Mouse (Mus musculus): ENCODE data around the gene Tmtc3. TPM values are rescaled to one million over a fixed set of nuclear protein-coding genes. Genes with fewer than 3 reads are reported as not detected.
"Not testable (repeated sequence)": the region's sequence is repeated elsewhere in the genome, so short reads cannot be mapped to it uniquely, and the experiment has no call there.

The Tmtc3 gene
- polyA plus RNA-seq, 1 experiment from 2014 or later, result 21.7 TPM

DNA sequence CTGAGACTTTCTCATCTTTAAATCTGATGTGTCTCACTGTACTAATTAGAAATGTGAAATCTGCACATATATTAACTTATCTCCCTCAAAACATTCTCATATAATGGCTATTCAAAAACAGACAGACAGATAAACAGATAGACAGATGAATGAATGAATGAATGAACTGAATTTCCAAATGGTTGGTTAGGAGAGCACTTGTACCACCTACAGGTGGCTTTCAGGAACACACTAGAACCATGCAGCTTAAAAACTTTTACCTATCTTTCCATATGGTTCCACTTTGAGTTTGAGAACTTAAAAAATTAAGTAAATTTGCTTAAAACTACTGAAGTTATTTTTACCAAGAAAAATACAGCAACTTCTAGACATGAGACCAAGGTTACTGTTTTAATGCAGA, 37.8 kb downstream of the Tmtc3 start:
- H3K9me3 ChIP-seq, result no peaks in the 10 kb centered on the region
- no peaks in the 10 kb centered on the region for H3K27me3 ChIP-seq
- no peak overlapping the region for H3K4me2 ChIP-seq
- peaks cover 27% of the 10 kb centered on the region; the same call in 1 of the 2 replicates for H3K36me3 ChIP-seq
- no peak overlapping the region for H3K4me3 ChIP-seq (replicated peaks)
- no peak overlapping the region for H3K9ac ChIP-seq (replicated peaks)
- ATAC-seq (ENCODE audit: insufficient number of reproducible peaks, insufficient read depth, low FRiP score, low TSS enrichment, low read depth), result no peak
- no peaks in the 10 kb centered on the region for H3K4me1 ChIP-seq (replicated peaks)
- H3K27ac ChIP-seq, result no peak overlapping the region

DNA sequence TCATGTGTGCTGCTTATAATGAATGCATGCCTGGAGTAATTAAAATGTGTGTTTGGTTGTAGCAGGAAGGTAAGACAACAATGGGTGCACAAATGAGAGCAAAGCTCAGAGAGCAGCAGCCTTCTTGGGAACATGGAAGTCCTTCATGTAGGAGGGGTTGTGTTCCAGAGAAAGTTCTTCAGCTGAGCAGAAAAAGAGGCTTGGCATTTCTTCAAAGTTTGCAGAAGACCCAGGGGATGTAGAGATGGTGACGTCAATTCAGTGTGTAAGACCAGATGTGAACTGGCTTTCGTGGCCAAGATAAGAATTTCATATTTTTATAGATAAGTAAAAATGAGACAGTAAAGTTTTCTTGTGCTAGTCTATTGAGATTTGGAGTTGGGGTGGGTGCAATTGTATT, 59.6 kb downstream of the Tmtc3 start:
- H3K4me3 ChIP-seq (replicated peaks), result no peak overlapping the region
- H3K4me2 ChIP-seq, result no peak overlapping the region
- H3K9ac ChIP-seq (replicated peaks), result no peak overlapping the region
- H3K9me3 ChIP-seq, result no peaks in the 10 kb centered on the region
- no peak overlapping the region for H3K27ac ChIP-seq
- no peaks in the 10 kb centered on the region for H3K4me1 ChIP-seq (replicated peaks)
- H3K27me3 ChIP-seq, result no peaks in the 10 kb centered on the region
- 84% methylated on average over 2 of the region's 2 CpGs for WGBS
- H3K36me3 ChIP-seq, result no peaks in the 10 kb centered on the region
- no peak for ATAC-seq (ENCODE audit: insufficient number of reproducible peaks, insufficient read depth, low FRiP score, low TSS enrichment, low read depth)

DNA sequence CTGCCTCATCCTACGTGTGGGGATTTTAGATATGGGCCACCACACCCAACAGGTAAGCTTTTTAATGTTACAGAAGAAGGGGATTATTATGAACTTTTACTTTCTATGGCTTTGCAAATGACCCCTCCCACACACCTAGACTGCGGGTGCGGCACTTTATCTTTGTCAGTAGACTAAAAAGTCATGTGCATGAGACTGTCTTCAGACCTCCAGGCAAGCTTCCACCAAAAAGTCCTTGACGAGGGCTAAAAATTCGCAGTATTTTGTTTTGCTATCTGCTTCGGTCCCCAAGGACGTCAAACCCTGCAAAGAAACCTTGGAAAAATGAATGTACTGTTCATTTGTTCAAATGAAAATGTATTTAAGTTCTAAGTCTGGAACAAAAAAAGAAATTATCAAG, 71.6 kb downstream of the Tmtc3 start:
- no peak overlapping the region for H3K4me2 ChIP-seq
- WGBS, result 89% methylated on average over 7 of the region's 7 CpGs
- no peaks in the 10 kb centered on the region for H3K36me3 ChIP-seq
- no peaks in the 10 kb centered on the region for H3K9me3 ChIP-seq
- no peak overlapping the region for H3K4me3 ChIP-seq (replicated peaks)
- no peaks in the 10 kb centered on the region for H3K27me3 ChIP-seq
- no peak overlapping the region for H3K9ac ChIP-seq (replicated peaks)
- H3K4me1 ChIP-seq (replicated peaks), result no peaks in the 10 kb centered on the region
- ATAC-seq (ENCODE audit: insufficient number of reproducible peaks, insufficient read depth, low FRiP score, low TSS enrichment, low read depth), result no peak
- no peak overlapping the region for H3K27ac ChIP-seq

DNA sequence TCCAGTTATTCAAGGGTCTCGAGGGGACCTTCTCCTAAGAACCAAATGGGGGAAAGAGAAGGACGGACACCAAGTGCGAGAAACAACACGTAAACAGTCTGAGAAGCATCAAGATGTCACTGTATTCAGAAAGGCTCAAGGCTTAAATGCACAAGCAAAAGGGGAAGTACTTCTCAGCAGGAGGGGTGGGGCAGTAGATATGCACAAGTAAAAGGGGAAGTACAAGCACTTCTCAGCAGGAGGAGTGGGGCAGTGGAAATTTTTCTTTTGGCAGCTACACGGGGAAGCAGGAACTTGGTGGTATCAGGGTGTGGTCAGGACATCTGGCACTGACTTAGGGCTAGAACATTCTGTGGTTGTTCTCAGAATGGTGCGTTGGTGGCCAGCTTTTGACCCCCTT, 84.8 kb downstream of the Tmtc3 start:
- ATAC-seq (ENCODE audit: insufficient number of reproducible peaks, insufficient read depth, low FRiP score, low TSS enrichment, low read depth); H3K9me3 ChIP-seq: not testable (repeated sequence)
- WGBS, result 84% methylated on average over 6 of the region's 6 CpGs

More for the DNA sequence above, 84.8 kb downstream of the Tmtc3 start:
- not testable (repeated sequence) for H3K36me3 ChIP-seq; H3K27ac ChIP-seq; H3K4me1 ChIP-seq (replicated peaks); H3K27me3 ChIP-seq; H3K4me3 ChIP-seq (replicated peaks); H3K9ac ChIP-seq (replicated peaks); H3K4me2 ChIP-seq

Other genes with a start within 250 kb of the Tmtc3 start
- gene Gm4301, start 151.7 kb downstream of the Tmtc3 start, polyA plus RNA-seq (2016; fragmentation: Nextera tagmentation; extraction: Ambion mirVana), result not detected in 2 replicates
- not detected in 2 replicates for gene Gm4302, start 146.5 kb downstream of the Tmtc3 start, polyA plus RNA-seq (2016; fragmentation: Nextera tagmentation; extraction: Ambion mirVana)
- not detected in 2 replicates for gene Gm4303, start 141.4 kb downstream of the Tmtc3 start, polyA plus RNA-seq (2016; fragmentation: Nextera tagmentation; extraction: Ambion mirVana)
- gene Gm4305, start 136.3 kb downstream of the Tmtc3 start, polyA plus RNA-seq (2016; fragmentation: Nextera tagmentation; extraction: Ambion mirVana), result not detected in 2 replicates
- gene Gm4307, start 126.0 kb downstream of the Tmtc3 start, polyA plus RNA-seq (2016; fragmentation: Nextera tagmentation; extraction: Ambion mirVana), result not detected in 2 replicates
- gene Gm4312, start 104.8 kb downstream of the Tmtc3 start, polyA plus RNA-seq (2016; fragmentation: Nextera tagmentation; extraction: Ambion mirVana), result not detected in 2 replicates
- 6.7 and 7.0 TPM in 2 replicates for gene Cep290, start 208 bp upstream of the Tmtc3 start, polyA plus RNA-seq (2016; fragmentation: Nextera tagmentation; extraction: Ambion mirVana)
- 8.1 and 9.2 TPM in 2 replicates for gene 4930430F08Rik, start 103.1 kb upstream of the Tmtc3 start, polyA plus RNA-seq (2016; fragmentation: Nextera tagmentation; extraction: Ambion mirVana)
- not detected in 2 replicates for gene 1700017N19Rik, start 103.1 kb upstream of the Tmtc3 start, polyA plus RNA-seq (2016; fragmentation: Nextera tagmentation; extraction: Ambion mirVana)

Measured in limb, embryonic 12.5 days (tissue).